Mouse (Mus musculus): Measurements from ENCODE around the gene Pip5k1c. TPM values are rescaled to one million over a fixed set of nuclear protein-coding genes. Genes with fewer than 3 reads are reported as not detected.

The Pip5k1c gene
- polyA plus RNA-seq, 1 experiment from 2014 or later, result 19.1 TPM

DNA sequence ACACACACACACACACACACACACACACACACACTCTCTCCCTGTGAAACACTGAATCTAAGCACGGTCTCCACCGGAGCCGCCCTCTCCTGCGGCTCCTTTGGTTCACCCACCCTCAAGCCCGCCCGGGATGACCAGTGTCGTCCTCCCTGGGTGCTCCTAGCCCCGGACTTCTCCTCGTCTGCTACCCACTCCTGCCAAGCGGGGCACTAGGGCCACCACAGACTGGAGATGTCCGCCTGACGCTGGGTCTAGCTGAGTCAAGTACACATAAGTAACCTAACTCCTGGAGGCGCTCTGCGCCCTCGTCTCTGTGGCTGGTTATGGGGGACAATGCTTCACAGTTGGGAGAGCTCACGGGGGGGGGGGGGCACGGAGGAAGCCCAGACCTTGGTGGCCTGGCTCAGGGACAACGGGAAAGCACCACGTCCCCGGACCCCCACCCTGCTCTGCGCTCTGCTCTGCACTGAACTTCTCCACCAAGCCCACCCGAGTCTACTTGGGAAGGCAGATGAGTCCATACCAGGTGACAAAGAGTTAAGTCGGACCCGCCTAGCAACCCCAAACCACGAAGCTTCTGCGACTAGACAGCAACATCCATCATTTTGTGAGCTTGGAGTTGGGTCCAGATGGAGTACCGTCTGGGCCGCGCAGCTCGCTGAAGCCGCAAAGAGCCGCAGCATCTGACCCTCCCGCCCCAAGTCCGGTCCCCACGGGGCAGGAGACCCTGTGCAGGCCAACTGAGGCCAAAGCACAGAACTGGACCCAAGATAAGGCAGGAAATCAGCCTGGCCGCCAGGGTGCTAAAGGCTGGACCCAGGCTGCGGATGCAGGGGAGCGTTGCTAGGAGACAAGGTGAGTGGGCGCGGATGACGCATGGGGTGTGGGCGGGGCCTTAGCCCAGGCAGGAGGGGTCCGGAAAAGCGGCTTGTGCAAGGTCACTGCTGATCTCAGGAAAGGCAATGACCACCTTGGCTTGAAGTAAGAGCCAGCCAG, 40.0 kb upstream of the Pip5k1c start, which contains the start of gene Matk:
TSS of gene Matk (plus strand) at position 512 of the 996 bp plus-strand sequence.
- ATAC-seq (ENCODE audit: low FRiP score, low TSS enrichment) (no peak; the same call in 1 of the 2 replicates), DNase-seq (ENCODE audit: low spot score) (peak; percentile 54)
- H3K4me2 ChIP-seq (replicated peaks; ENCODE audit: low read depth), result no peak within 1 kb of the TSS
- 11% methylated on average over 43 of the region's 44 CpGs for WGBS
- H3K27ac ChIP-seq (replicated peaks), result no peak within 1 kb of the TSS
- H3K4me1 ChIP-seq (replicated peaks; ENCODE audit: control insufficient read depth, insufficient read depth), result 0 out of 2 replicates have a peak, but pooled peaks cover 6% of the 10 kb centered on the region
- H3K36me3 ChIP-seq (ENCODE audit: control insufficient read depth, insufficient read depth, low read length), result no peaks in the 10 kb centered on the region; the same call in 1 of the 2 replicates
- TF ChIP-seq EP300 (optimal IDR thresholded peaks at IDR 0.05), result no peak
- TF ChIP-seq CTCF (IDR thresholded peaks at IDR 0.05; ENCODE audit: low read depth), result peak; percentile 28
- H3K9ac ChIP-seq (ENCODE audit: low read length), result no peak within 1 kb of the TSS
- H3K4me3 ChIP-seq (ENCODE audit: low read depth, low read length), result no peak within 1 kb of the TSS
- no peaks in the 10 kb centered on the region for H3K9me3 ChIP-seq (ENCODE audit: control insufficient read depth, low read length)
- peaks cover 10% of the 10 kb centered on the region; the same call in 1 of the 2 replicates for H3K27me3 ChIP-seq (ENCODE audit: control insufficient read depth, insufficient read depth, low read length)

- Histone ChIP-seq H3K9me3 (ENCODE audit: control insufficient read depth, low read length) (no peaks in the 10 kb centered on the region), H3K4me1 (replicated peaks; ENCODE audit: control insufficient read depth, insufficient read depth) (0 out of 2 replicates have a peak, but pooled peaks cover 6% of the 10 kb centered on the region), H3K27me3 (ENCODE audit: control insufficient read depth, insufficient read depth, low read length) (peaks cover 18% of the 10 kb centered on the region; the same call in 1 of the 2 replicates), H3K27ac (replicated peaks) (no peak overlapping the region), H3K4me3 (ENCODE audit: low read depth, low read length) (no peak overlapping the region), H3K9ac (ENCODE audit: low read length) (no peak overlapping the region), H3K36me3 (ENCODE audit: control insufficient read depth, insufficient read depth, low read length) (no peaks in the 10 kb centered on the region; the same call in 1 of the 2 replicates), H3K4me2 (replicated peaks; ENCODE audit: low read depth) (no peak overlapping the region)
- ATAC-seq (ENCODE audit: low FRiP score, low TSS enrichment) (no peak), DNase-seq (ENCODE audit: low spot score) (no peak)
- WGBS, result 44% methylated on average over 1 of the region's 1 CpGs
- TF ChIP-seq EP300 (optimal IDR thresholded peaks at IDR 0.05) (no peak), CTCF (IDR thresholded peaks at IDR 0.05; ENCODE audit: low read depth) (no peak)
Observed at GRCm38 (mm10) chr10:81254886-81255285, 37.9 kb upstream of the Pip5k1c start.

DNA sequence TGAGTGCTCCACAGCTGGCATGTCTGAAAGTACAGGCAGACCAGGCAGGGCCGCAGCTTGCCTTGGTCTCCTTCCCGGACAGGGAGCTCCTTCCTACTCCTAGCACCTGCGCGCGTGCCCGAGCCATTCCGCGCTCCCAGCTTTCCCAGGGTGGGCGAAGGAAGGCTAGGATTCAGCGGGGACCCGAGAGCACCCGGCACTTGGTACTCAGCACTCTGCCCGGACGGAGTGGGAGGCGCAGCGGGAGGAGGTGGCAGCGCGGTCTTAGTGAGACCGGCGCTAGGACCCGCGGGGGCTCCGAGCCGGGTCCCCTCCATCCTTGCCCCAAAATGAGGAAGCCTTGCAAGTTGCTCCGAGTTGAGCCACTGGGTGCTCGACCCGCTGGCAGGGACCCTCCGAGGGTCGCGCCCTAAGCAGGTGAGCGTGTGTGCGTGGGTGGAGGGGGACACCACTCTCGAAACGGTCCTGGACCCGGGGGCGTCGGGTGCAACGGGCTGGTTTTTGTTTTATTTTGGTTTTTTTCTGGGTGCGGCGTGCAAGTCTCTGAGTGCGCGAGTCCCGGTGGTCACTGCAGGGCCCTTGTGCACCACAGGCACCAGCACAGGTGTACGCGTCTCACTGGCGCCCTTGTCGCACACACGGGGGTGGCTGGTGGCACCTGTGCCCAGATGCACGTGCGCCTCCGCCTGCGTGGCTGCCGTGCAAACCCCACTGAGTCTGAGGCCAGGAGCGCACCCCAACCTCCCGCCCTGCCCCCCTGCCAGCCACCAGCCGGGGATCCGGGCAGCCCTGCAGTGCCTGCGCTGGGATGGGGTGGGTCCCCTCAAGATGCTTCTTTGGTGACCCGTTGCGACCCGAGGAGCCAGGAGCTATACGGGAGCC, 35.4 kb upstream of the Pip5k1c start:
- H3K4me1 ChIP-seq (replicated peaks; ENCODE audit: control insufficient read depth, insufficient read depth), result 0 out of 2 replicates have a peak, but pooled peaks cover 6% of the 10 kb centered on the region
- H3K4me2 ChIP-seq (replicated peaks; ENCODE audit: low read depth), result peak overlapping the region; percentile 68
- 2% methylated on average over 62 of the region's 62 CpGs for WGBS
- H3K4me3 ChIP-seq (ENCODE audit: low read depth, low read length), result peak overlapping the region; percentile 39
- DNase-seq (ENCODE audit: low spot score), result peak; percentile 39
- H3K9me3 ChIP-seq (ENCODE audit: control insufficient read depth, low read length), result peaks cover 5% of the 10 kb centered on the region; the same call in 1 of the 2 replicates
- peaks cover 21% of the 10 kb centered on the region; the same call in 1 of the 2 replicates for H3K27me3 ChIP-seq (ENCODE audit: control insufficient read depth, insufficient read depth, low read length)
- no peak overlapping the region for H3K27ac ChIP-seq (replicated peaks)
- H3K36me3 ChIP-seq (ENCODE audit: control insufficient read depth, insufficient read depth, low read length), result no peaks in the 10 kb centered on the region
- no peak for ATAC-seq (ENCODE audit: low FRiP score, low TSS enrichment)
- peak overlapping the region; percentile 47; the same call in 1 of the 2 replicates for H3K9ac ChIP-seq (ENCODE audit: low read length)
- TF ChIP-seq CTCF (IDR thresholded peaks at IDR 0.05; ENCODE audit: low read depth) (no peak), EP300 (optimal IDR thresholded peaks at IDR 0.05) (no peak)

DNA sequence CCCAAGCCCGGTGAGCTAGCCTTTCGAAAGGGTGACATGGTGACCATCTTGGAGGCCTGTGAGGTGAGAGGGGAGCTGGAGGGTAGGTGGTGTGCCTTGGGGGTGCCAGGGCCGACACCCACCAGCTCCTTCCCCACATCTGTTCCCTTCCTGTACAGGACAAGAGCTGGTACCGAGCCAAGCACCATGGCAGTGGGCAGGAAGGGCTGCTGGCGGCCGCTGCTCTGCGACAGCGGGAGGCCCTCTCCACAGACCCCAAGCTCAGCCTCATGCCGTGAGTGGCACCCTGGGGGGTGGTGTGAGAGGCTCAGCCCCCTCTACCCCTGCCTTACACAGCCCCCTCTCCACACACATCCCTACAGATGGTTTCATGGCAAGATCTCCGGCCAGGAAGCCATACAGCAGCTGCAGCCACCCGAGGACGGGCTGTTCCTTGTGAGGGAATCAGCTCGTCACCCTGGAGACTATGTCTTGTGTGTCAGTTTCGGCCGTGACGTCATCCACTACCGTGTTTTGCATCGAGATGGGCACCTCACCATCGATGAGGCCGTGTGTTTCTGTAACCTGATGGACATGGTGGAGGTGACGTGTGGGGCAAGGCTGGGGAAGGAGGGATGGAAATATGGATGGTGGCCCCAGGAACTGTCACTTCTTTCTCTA, 33.4 kb upstream of the Pip5k1c start:
- H3K27ac ChIP-seq (replicated peaks), result no peak overlapping the region
- TF ChIP-seq EP300 (optimal IDR thresholded peaks at IDR 0.05) (no peak), CTCF (IDR thresholded peaks at IDR 0.05; ENCODE audit: low read depth) (no peak)
- H3K4me2 ChIP-seq (replicated peaks; ENCODE audit: low read depth), result no peak overlapping the region
- H3K9me3 ChIP-seq (ENCODE audit: control insufficient read depth, low read length), result peaks cover 5% of the 10 kb centered on the region; the same call in 1 of the 2 replicates
- H3K27me3 ChIP-seq (ENCODE audit: control insufficient read depth, insufficient read depth, low read length), result peaks cover 18% of the 10 kb centered on the region; the same call in 1 of the 2 replicates
- no peak for DNase-seq (ENCODE audit: low spot score)
- peak overlapping the region; percentile 13; the same call in 1 of the 2 replicates for H3K9ac ChIP-seq (ENCODE audit: low read length)
- 38% methylated on average over 21 of the region's 21 CpGs for WGBS
- H3K36me3 ChIP-seq (ENCODE audit: control insufficient read depth, insufficient read depth, low read length), result 0 out of 2 replicates have a peak, but pooled peaks cover 5% of the 10 kb centered on the region
- 0 out of 2 replicates have a peak, but pooled peaks cover 3% of the 10 kb centered on the region for H3K4me1 ChIP-seq (replicated peaks; ENCODE audit: control insufficient read depth, insufficient read depth)
- no peak overlapping the region for H3K4me3 ChIP-seq (ENCODE audit: low read depth, low read length)
- ATAC-seq (ENCODE audit: low FRiP score, low TSS enrichment), result no peak

DNA sequence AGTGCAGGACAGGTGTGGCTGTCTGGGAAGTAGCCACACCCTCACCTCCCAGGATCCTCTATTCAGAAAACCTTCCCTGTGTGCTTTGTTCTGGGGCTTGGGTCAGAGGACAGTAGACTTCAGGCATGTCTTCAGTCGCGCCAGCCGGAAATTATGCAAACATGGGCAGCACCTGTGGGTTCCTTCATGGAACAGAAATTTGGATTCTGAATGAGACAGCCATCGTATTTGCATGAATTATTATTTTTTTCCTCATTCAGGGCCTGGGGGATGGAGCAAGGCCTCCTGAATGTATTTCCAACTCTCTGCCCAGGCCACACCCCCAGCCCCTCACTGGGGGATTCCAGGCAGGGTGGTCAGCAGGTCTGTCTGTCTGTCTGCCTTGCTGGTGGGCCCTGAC, 31.7 kb upstream of the Pip5k1c start:
- Histone ChIP-seq H3K4me3 (ENCODE audit: low read depth, low read length) (no peak overlapping the region), H3K9ac (ENCODE audit: low read length) (no peak overlapping the region), H3K36me3 (ENCODE audit: control insufficient read depth, insufficient read depth, low read length) (peaks cover 10% of the 10 kb centered on the region; the same call in 1 of the 2 replicates), H3K9me3 (ENCODE audit: control insufficient read depth, low read length) (peaks cover 5% of the 10 kb centered on the region; the same call in 1 of the 2 replicates), H3K27me3 (ENCODE audit: control insufficient read depth, insufficient read depth, low read length) (peaks cover 18% of the 10 kb centered on the region; the same call in 1 of the 2 replicates), H3K4me1 (replicated peaks; ENCODE audit: control insufficient read depth, insufficient read depth) (0 out of 2 replicates have a peak, but pooled peaks cover 3% of the 10 kb centered on the region), H3K4me2 (replicated peaks; ENCODE audit: low read depth) (no peak overlapping the region), H3K27ac (replicated peaks) (no peak overlapping the region)
- 78% methylated on average over 4 of the region's 4 CpGs for WGBS
- no peak for DNase-seq (ENCODE audit: low spot score)
- no peak for ATAC-seq (ENCODE audit: low FRiP score, low TSS enrichment)
- TF ChIP-seq EP300 (optimal IDR thresholded peaks at IDR 0.05), result no peak
- TF ChIP-seq CTCF (IDR thresholded peaks at IDR 0.05; ENCODE audit: low read depth), result no peak

Measured in stomach, postnatal 0 days (tissue).